Mouse (Mus musculus): ENCODE results near the gene Kcnma1.

The Kcnma1 gene

GRCm38 (mm10) chr14:23360491-23360995 lies 653.7 kb downstream of the Kcnma1 start:
- H3K27me3 ChIP-seq (ENCODE audit: insufficient read depth, low read length) = no peaks in the 10 kb centered on the region
- H3K9me3 ChIP-seq (ENCODE audit: low read length) = no peaks in the 10 kb centered on the region
- H3K4me1 ChIP-seq (replicated peaks; ENCODE audit: low read depth, low read length) = no peaks in the 10 kb centered on the region
- no peak overlapping the region for H3K4me3 ChIP-seq (replicated peaks; ENCODE audit: low read length)
- H3K36me3 ChIP-seq (ENCODE audit: insufficient read depth, low read length) = no peaks in the 10 kb centered on the region
- TF ChIP-seq NANOG (IDR thresholded peaks at IDR 0.05; ENCODE audit: borderline replicate concordance, low read length) (no peak), CTCF (conservative IDR thresholded peaks at IDR 0.05; ENCODE audit: low read length) (no peak), POU5F1 (IDR thresholded peaks at IDR 0.05; ENCODE audit: borderline replicate concordance, low read length) (no peak)

DNA sequence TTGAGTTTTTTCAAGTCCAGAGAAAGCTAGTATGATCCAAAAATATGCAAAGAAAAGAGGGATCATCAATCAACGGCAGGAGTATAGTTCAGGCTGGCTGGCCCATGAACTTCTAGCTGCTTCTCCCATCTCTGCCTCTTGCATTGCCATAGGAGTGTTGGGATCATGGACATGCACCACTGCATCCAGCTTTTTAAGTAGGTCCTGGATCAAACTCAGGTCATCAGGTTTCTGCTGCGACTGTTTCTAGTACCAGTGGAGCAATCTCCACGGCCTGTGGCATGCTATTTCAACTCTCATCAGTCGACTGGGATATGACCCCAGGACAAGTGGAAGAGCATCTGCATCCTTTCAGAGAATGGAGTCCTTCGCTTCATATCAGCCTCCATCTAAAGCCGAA lies 655.5 kb downstream of the Kcnma1 start:
- TF ChIP-seq CTCF (conservative IDR thresholded peaks at IDR 0.05; ENCODE audit: low read length) (no peak), POU5F1 (IDR thresholded peaks at IDR 0.05; ENCODE audit: borderline replicate concordance, low read length) (no peak), NANOG (IDR thresholded peaks at IDR 0.05; ENCODE audit: borderline replicate concordance, low read length) (no peak)
- no peaks in the 10 kb centered on the region for H3K4me1 ChIP-seq (replicated peaks; ENCODE audit: low read depth, low read length)
- H3K4me3 ChIP-seq (replicated peaks; ENCODE audit: low read length) = no peak overlapping the region

GRCm38 (mm10) chr14:23357529-23358278 lies 656.6 kb downstream of the Kcnma1 start:
- no peak for TF ChIP-seq POU5F1 (IDR thresholded peaks at IDR 0.05; ENCODE audit: borderline replicate concordance, low read length)
- Histone ChIP-seq H3K4me3 (replicated peaks; ENCODE audit: low read length) (no peak overlapping the region), H3K36me3 (ENCODE audit: insufficient read depth, low read length) (no peaks in the 10 kb centered on the region), H3K4me1 (replicated peaks; ENCODE audit: low read depth, low read length) (no peaks in the 10 kb centered on the region), H3K9me3 (ENCODE audit: low read length) (no peaks in the 10 kb centered on the region), H3K27me3 (ENCODE audit: insufficient read depth, low read length) (no peaks in the 10 kb centered on the region)

More for the DNA sequence above, 655.5 kb downstream of the Kcnma1 start:
- Histone ChIP-seq H3K9me3 (ENCODE audit: low read length) (no peaks in the 10 kb centered on the region), H3K36me3 (ENCODE audit: insufficient read depth, low read length) (no peaks in the 10 kb centered on the region), H3K27me3 (ENCODE audit: insufficient read depth, low read length) (no peaks in the 10 kb centered on the region)

DNA sequence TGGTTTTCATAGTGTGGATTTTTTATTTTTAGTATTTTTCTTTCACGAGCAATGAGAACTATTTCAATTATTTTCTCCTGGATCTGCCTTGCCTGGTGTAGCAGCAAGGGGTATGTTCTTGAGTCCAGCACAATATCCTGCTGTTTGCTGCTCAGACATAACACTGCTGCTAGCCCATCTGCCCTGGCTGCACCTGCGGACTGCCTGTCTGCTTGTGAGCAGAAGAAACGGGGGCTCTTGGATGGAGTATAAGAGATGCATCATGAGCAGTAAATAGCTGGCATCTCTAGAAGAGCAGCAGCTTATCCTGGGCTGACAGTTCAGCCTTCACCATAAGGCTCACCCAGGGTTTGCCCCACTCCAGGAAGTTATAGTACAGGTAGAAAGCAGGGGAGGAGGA lies 687.5 kb downstream of the Kcnma1 start:
- no peaks in the 10 kb centered on the region for H3K36me3 ChIP-seq (ENCODE audit: insufficient read depth, low read length)
- no peaks in the 10 kb centered on the region for H3K27me3 ChIP-seq (ENCODE audit: insufficient read depth, low read length)
- no peaks in the 10 kb centered on the region for H3K9me3 ChIP-seq (ENCODE audit: low read length)
- H3K4me1 ChIP-seq (replicated peaks; ENCODE audit: low read depth, low read length) = no peaks in the 10 kb centered on the region
- TF ChIP-seq NANOG (IDR thresholded peaks at IDR 0.05; ENCODE audit: borderline replicate concordance, low read length) (no peak), CTCF (conservative IDR thresholded peaks at IDR 0.05; ENCODE audit: low read length) (no peak), POU5F1 (IDR thresholded peaks at IDR 0.05; ENCODE audit: borderline replicate concordance, low read length) (no peak)
- no peak overlapping the region for H3K4me3 ChIP-seq (replicated peaks; ENCODE audit: low read length)

- Histone ChIP-seq H3K27me3 (ENCODE audit: insufficient read depth, low read length) (no peaks in the 10 kb centered on the region; the same call in 1 of the 2 replicates), H3K36me3 (ENCODE audit: insufficient read depth, low read length) (no peaks in the 10 kb centered on the region), H3K4me3 (replicated peaks; ENCODE audit: low read length) (no peak overlapping the region), H3K4me1 (replicated peaks; ENCODE audit: low read depth, low read length) (no peaks in the 10 kb centered on the region), H3K9me3 (ENCODE audit: low read length) (no peaks in the 10 kb centered on the region)
- no peak for TF ChIP-seq POU5F1 (IDR thresholded peaks at IDR 0.05; ENCODE audit: borderline replicate concordance, low read length)
- no peak for TF ChIP-seq CTCF (conservative IDR thresholded peaks at IDR 0.05; ENCODE audit: low read length)
- no peak for TF ChIP-seq NANOG (IDR thresholded peaks at IDR 0.05; ENCODE audit: borderline replicate concordance, low read length)
These were observed 709.0 kb downstream of the Kcnma1 start for GRCm38 (mm10) chr14:23305288-23305687.

- TF ChIP-seq NANOG (IDR thresholded peaks at IDR 0.05; ENCODE audit: borderline replicate concordance, low read length) = no peak
- no peak for TF ChIP-seq POU5F1 (IDR thresholded peaks at IDR 0.05; ENCODE audit: borderline replicate concordance, low read length)
- no peak for TF ChIP-seq CTCF (conservative IDR thresholded peaks at IDR 0.05; ENCODE audit: low read length)
These were observed 713.8 kb downstream of the Kcnma1 start for GRCm38 (mm10) chr14:23300443-23300842.

DNA sequence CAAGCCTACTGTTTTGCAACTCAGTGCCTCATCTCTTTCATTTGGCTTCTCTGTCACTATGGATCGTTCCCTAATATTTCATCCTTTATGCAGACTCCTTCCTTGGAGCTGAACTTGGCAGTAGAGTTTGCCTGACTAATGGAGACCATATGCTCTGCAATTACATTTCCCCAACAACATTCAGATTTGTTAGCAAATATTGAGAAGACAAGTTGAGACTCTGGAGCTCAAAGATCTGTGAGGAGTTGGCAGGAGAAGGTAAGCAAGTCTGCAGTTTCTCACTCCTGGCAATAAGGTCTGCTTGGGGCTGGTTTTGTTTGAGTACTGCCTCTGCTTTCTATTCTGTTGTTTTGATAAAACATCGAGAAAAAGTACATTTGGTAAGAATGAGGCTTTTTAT lies 723.7 kb downstream of the Kcnma1 start:
- Histone ChIP-seq H3K4me1 (replicated peaks; ENCODE audit: low read depth, low read length) (no peaks in the 10 kb centered on the region), H3K27me3 (ENCODE audit: insufficient read depth, low read length) (no peaks in the 10 kb centered on the region), H3K4me3 (replicated peaks; ENCODE audit: low read length) (no peak overlapping the region), H3K36me3 (ENCODE audit: insufficient read depth, low read length) (no peaks in the 10 kb centered on the region), H3K9me3 (ENCODE audit: low read length) (no peaks in the 10 kb centered on the region)
- TF ChIP-seq CTCF (conservative IDR thresholded peaks at IDR 0.05; ENCODE audit: low read length) = no peak
- TF ChIP-seq NANOG (IDR thresholded peaks at IDR 0.05; ENCODE audit: borderline replicate concordance, low read length) = no peak
- no peak for TF ChIP-seq POU5F1 (IDR thresholded peaks at IDR 0.05; ENCODE audit: borderline replicate concordance, low read length)

More at GRCm38 (mm10) chr14:23300443-23300842, 713.8 kb downstream of the Kcnma1 start:
- H3K27me3 ChIP-seq (ENCODE audit: insufficient read depth, low read length) = no peaks in the 10 kb centered on the region
- no peaks in the 10 kb centered on the region for H3K9me3 ChIP-seq (ENCODE audit: low read length)
- no peak overlapping the region for H3K4me3 ChIP-seq (replicated peaks; ENCODE audit: low read length)
- no peaks in the 10 kb centered on the region for H3K36me3 ChIP-seq (ENCODE audit: insufficient read depth, low read length)
- no peaks in the 10 kb centered on the region for H3K4me1 ChIP-seq (replicated peaks; ENCODE audit: low read depth, low read length)

DNA sequence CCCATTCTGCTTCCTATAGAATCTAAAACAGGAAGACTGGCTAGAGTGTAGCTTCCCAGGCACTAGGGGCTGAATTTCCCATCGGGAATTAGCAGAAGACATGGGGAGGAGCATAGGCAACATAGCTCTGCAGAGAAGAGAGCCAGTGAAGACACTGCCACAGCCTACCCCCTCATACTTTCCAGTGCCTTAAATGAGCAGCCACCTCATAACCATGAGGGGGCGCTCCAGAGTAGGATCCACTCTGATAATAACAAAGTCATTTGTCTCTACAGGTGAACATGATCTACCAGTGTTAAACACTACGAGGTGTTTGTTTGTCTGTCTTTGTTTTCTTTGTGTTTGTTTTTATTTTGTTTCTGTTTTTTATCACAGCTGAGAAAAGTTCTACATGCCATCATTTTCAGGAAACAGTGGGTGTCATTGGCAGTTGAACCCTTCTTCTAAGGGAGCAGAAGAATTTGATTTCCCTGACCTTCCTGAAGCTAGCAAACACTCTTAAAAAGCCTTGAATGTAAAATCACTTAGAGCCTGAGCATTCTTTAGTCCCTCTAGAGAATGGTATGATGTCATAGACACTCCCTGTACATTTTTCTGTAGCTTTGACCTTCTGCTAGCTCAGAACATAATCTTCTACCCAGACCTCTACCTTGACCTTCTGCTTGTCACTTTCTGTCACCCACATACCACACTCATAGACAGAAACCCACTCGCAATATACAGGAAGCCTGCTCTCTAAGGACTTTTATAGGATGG lies 747.6 kb downstream of the Kcnma1 start:
- Histone ChIP-seq H3K36me3 (ENCODE audit: insufficient read depth, low read length) (no peaks in the 10 kb centered on the region), H3K4me1 (replicated peaks; ENCODE audit: low read depth, low read length) (no peaks in the 10 kb centered on the region), H3K27me3 (ENCODE audit: insufficient read depth, low read length) (no peaks in the 10 kb centered on the region), H3K4me3 (replicated peaks; ENCODE audit: low read length) (no peak overlapping the region), H3K9me3 (ENCODE audit: low read length) (no peaks in the 10 kb centered on the region)
- TF ChIP-seq CTCF (conservative IDR thresholded peaks at IDR 0.05; ENCODE audit: low read length) (peak; percentile 72), POU5F1 (IDR thresholded peaks at IDR 0.05; ENCODE audit: borderline replicate concordance, low read length) (no peak)
